Mouse (Mus musculus): ENCODE data around the gene Zer1. TPM values are rescaled to one million over a fixed set of nuclear protein-coding genes. Genes with fewer than 3 reads are reported as not detected.

The Zer1 gene
- polyA plus RNA-seq, 1 experiment: 1.7 TPM

GRCm38 (mm10) chr2:30073285-30073684 is 51.1 kb downstream of the Zer1 start:
- Histone ChIP-seq H3K27me3 (ENCODE audit: control insufficient read depth) (no peaks in the 10 kb centered on the region), H3K36me3 (ENCODE audit: control insufficient read depth) (peaks cover 51% of the 10 kb centered on the region), H3K9me3 (ENCODE audit: control insufficient read depth, low read length) (no peaks in the 10 kb centered on the region), H3K4me1 (ENCODE audit: control insufficient read depth) (peaks cover 21% of the 10 kb centered on the region), H3K4me3 (replicated peaks) (no peak overlapping the region)
- TF ChIP-seq TAL1 (IDR thresholded peaks at IDR 0.05; ENCODE audit: low read length) (no peak), GATA1 (IDR thresholded peaks at IDR 0.05; ENCODE audit: low read length) (no peak)

- Histone ChIP-seq H3K4me3 (replicated peaks) (no peak overlapping the region), H3K36me3 (ENCODE audit: control insufficient read depth) (peaks cover 56% of the 10 kb centered on the region), H3K27me3 (ENCODE audit: control insufficient read depth) (no peaks in the 10 kb centered on the region), H3K4me1 (ENCODE audit: control insufficient read depth) (peaks cover 21% of the 10 kb centered on the region), H3K9me3 (ENCODE audit: control insufficient read depth, low read length) (no peaks in the 10 kb centered on the region)
- TF ChIP-seq TAL1 (IDR thresholded peaks at IDR 0.05; ENCODE audit: low read length): no peak
Measured at GRCm38 (mm10) chr2:30072875-30073274, 51.5 kb downstream of the Zer1 start.

GRCm38 (mm10) chr2:30067962-30068361 is 56.4 kb downstream of the Zer1 start:
- Histone ChIP-seq H3K36me3 (ENCODE audit: control insufficient read depth) (peaks cover 42% of the 10 kb centered on the region), H3K27me3 (ENCODE audit: control insufficient read depth) (no peaks in the 10 kb centered on the region), H3K9me3 (ENCODE audit: control insufficient read depth, low read length) (no peaks in the 10 kb centered on the region), H3K4me3 (replicated peaks) (peak overlapping the region; percentile 86), H3K4me1 (ENCODE audit: control insufficient read depth) (peaks cover 47% of the 10 kb centered on the region)
- TF ChIP-seq TAL1 (IDR thresholded peaks at IDR 0.05; ENCODE audit: low read length) (no peak), GATA1 (IDR thresholded peaks at IDR 0.05; ENCODE audit: low read length) (no peak)

- peak overlapping the region; percentile 86 for H3K4me3 ChIP-seq (replicated peaks)
- no peaks in the 10 kb centered on the region for H3K9me3 ChIP-seq (ENCODE audit: control insufficient read depth, low read length)
- no peaks in the 10 kb centered on the region for H3K27me3 ChIP-seq (ENCODE audit: control insufficient read depth)
- H3K4me1 ChIP-seq (ENCODE audit: control insufficient read depth): peaks cover 54% of the 10 kb centered on the region
- peaks cover 35% of the 10 kb centered on the region for H3K36me3 ChIP-seq (ENCODE audit: control insufficient read depth)
- TF ChIP-seq GATA1 (IDR thresholded peaks at IDR 0.05; ENCODE audit: low read length) (no peak), TAL1 (IDR thresholded peaks at IDR 0.05; ENCODE audit: low read length) (no peak)
Measured at GRCm38 (mm10) chr2:30067031-30067888, 57.1 kb downstream of the Zer1 start.

GRCm38 (mm10) chr2:30066046-30066901 is 58.1 kb downstream of the Zer1 start:
- no peaks in the 10 kb centered on the region for H3K9me3 ChIP-seq (ENCODE audit: control insufficient read depth, low read length)
- H3K4me1 ChIP-seq (ENCODE audit: control insufficient read depth): peaks cover 64% of the 10 kb centered on the region
- H3K27me3 ChIP-seq (ENCODE audit: control insufficient read depth): peaks cover 4% of the 10 kb centered on the region
- no peak for TF ChIP-seq TAL1 (IDR thresholded peaks at IDR 0.05; ENCODE audit: low read length)
- TF ChIP-seq GATA1 (IDR thresholded peaks at IDR 0.05; ENCODE audit: low read length): no peak
- H3K4me3 ChIP-seq (replicated peaks): peak overlapping the region; percentile 86
- peaks cover 30% of the 10 kb centered on the region for H3K36me3 ChIP-seq (ENCODE audit: control insufficient read depth)

- no peaks in the 10 kb centered on the region for H3K9me3 ChIP-seq (ENCODE audit: control insufficient read depth, low read length)
- H3K4me1 ChIP-seq (ENCODE audit: control insufficient read depth): peaks cover 68% of the 10 kb centered on the region
- peaks cover 4% of the 10 kb centered on the region for H3K27me3 ChIP-seq (ENCODE audit: control insufficient read depth)
- peaks cover 15% of the 10 kb centered on the region for H3K36me3 ChIP-seq (ENCODE audit: control insufficient read depth)
- H3K4me3 ChIP-seq (replicated peaks): peak overlapping the region; percentile 18
- TF ChIP-seq GATA1 (IDR thresholded peaks at IDR 0.05; ENCODE audit: low read length) (no peak), TAL1 (IDR thresholded peaks at IDR 0.05; ENCODE audit: low read length) (no peak)
Measured at GRCm38 (mm10) chr2:30064298-30064697, 60.1 kb downstream of the Zer1 start.

- no peak for TF ChIP-seq GATA1 (IDR thresholded peaks at IDR 0.05; ENCODE audit: low read length)
- no peak for TF ChIP-seq TAL1 (IDR thresholded peaks at IDR 0.05; ENCODE audit: low read length)
- H3K9me3 ChIP-seq (ENCODE audit: control insufficient read depth, low read length): no peaks in the 10 kb centered on the region
- peaks cover 66% of the 10 kb centered on the region for H3K4me1 ChIP-seq (ENCODE audit: control insufficient read depth)
- H3K4me3 ChIP-seq (replicated peaks): peak overlapping the region; percentile 75
- H3K27me3 ChIP-seq (ENCODE audit: control insufficient read depth): peaks cover 4% of the 10 kb centered on the region
- H3K36me3 ChIP-seq (ENCODE audit: control insufficient read depth): peaks cover 10% of the 10 kb centered on the region
Measured at GRCm38 (mm10) chr2:30063791-30064190, 60.6 kb downstream of the Zer1 start.

- no peaks in the 10 kb centered on the region for H3K9me3 ChIP-seq (ENCODE audit: control insufficient read depth, low read length)
- H3K36me3 ChIP-seq (ENCODE audit: control insufficient read depth): peaks cover 4% of the 10 kb centered on the region
- H3K27me3 ChIP-seq (ENCODE audit: control insufficient read depth): peaks cover 4% of the 10 kb centered on the region
- TF ChIP-seq GATA1 (IDR thresholded peaks at IDR 0.05; ENCODE audit: low read length) (no peak), TAL1 (IDR thresholded peaks at IDR 0.05; ENCODE audit: low read length) (no peak)
- peaks cover 63% of the 10 kb centered on the region for H3K4me1 ChIP-seq (ENCODE audit: control insufficient read depth)
- peak overlapping the region; percentile 75 for H3K4me3 ChIP-seq (replicated peaks)
Measured at GRCm38 (mm10) chr2:30063235-30063634, 61.1 kb downstream of the Zer1 start.

All from erythroblast, embryonic 14.5 days (primary cell).